Mouse (Mus musculus) small intestine, adult 2 months (tissue): ENCODE results near the gene Gpn3. TPM values are rescaled to one million over a fixed set of nuclear protein-coding genes. Genes with fewer than 3 reads are reported as not detected.
"Not testable (repeated sequence)": the region's sequence is repeated elsewhere in the genome, so short reads cannot be mapped to it uniquely, and the experiment has no call there.

Experiments
- H3K27ac ChIP-seq: fragments of 200-500 bp; 2 replicates; pipeline ENCODE4 v1.5.1; 2012; ENCODE audit warnings: low read depth, low read length, control low read depth, inconsistent platforms; ENCODE audit not compliant: insufficient read depth
- H3K27me3 ChIP-seq: fragments of 200-500 bp; 2 replicates; pipeline ENCODE4 v1.6.1; 2012; ENCODE audit warnings: mild to moderate bottlenecking, moderate library complexity, low read length, inconsistent platforms; ENCODE audit not compliant: control insufficient read depth, insufficient read depth
- H3K36me3 ChIP-seq: fragments of 200-500 bp; 2 replicates; pipeline ENCODE4 v1.6.1; 2012; ENCODE audit warnings: mild to moderate bottlenecking, low read length, control low read depth, inconsistent platforms; ENCODE audit not compliant: control insufficient read depth, insufficient read depth
- H3K4me1 ChIP-seq: fragments of 200-500 bp; 2 replicates; pipeline ENCODE4 v1.6.1; 2012; ENCODE audit warnings: low read length, inconsistent platforms, mixed read lengths; ENCODE audit not compliant: control insufficient read depth, insufficient read depth, insufficient read length
- H3K4me3 ChIP-seq: fragments of 200-500 bp; 2 replicates; pipeline ENCODE4 v1.5.1; 2012; ENCODE audit warnings: low read depth, mild to moderate bottlenecking, control low read depth, inconsistent platforms, low read length, moderate library complexity
- CTCF ChIP-seq: fragments of 200-500 bp; IDR thresholded peaks from 2 replicates; pipeline ENCODE4 v1.5.1; 2012; ENCODE audit warnings: low read depth, mild to moderate bottlenecking, control low read depth, inconsistent platforms, low read length, moderate library complexity, mixed read lengths; ENCODE audit not compliant: insufficient replicate concordance, insufficient read length; ENCODE audit errors: extremely low read depth
- POLR2A ChIP-seq: fragments of 200-500 bp; IDR thresholded peaks from 2 replicates; pipeline ENCODE4 v1.6.1; 2012; ENCODE audit warnings: low read depth, mild to moderate bottlenecking, control low read depth, inconsistent platforms, low read length, moderate library complexity
- WGBS: fragments of 180-500 bp; shearing (Covaris S2); methylation state at CpG from one replicate; pipeline ENCODE4 v1.1.7; 2018; 5-methylcytosine and 5-hydroxymethylcytosine counted together
- polyA plus RNA-seq: library from polyadenylated mRNA; depleted of rRNA; stranded (reverse); fragments of >200 nt; gene quantifications from 2 replicates; pipeline ENCODE4 v1.2.3, GENCODE M21; 2012

The Gpn3 gene
- polyA plus RNA-seq, 1 experiment, result 32.6 TPM

DNA sequence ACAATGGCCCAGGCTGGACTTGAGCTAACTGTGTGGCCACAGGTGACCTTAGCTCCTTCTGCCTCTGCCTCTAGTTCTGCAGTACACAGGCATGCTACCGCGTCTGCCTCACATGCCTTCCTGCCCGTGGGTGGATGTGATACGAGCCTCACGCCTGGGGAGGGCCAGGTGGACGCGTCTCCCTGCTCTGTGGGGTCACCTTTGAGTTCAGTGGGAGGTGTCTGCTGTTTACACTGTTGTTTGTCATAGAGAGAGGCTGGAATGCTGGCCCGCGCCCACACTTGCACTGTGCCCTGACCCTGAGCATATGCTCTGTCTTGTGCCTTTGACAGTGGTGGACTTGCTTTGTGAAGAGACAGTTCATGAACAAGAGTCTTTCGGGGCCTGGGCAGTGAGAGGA lies 33.9 kb downstream of the Gpn3 start:
- Histone ChIP-seq H3K27ac (no peak overlapping the region), H3K27me3 (no peaks in the 10 kb centered on the region), H3K4me3 (no peak overlapping the region), H3K36me3 (peaks cover 60% of the 10 kb centered on the region), H3K4me1 (no peaks in the 10 kb centered on the region; the same call in 1 of the 2 replicates)
- 95% methylated on average over 10 of the region's 10 CpGs for WGBS
- no peak for TF ChIP-seq CTCF
- TF ChIP-seq POLR2A, result no peak

DNA sequence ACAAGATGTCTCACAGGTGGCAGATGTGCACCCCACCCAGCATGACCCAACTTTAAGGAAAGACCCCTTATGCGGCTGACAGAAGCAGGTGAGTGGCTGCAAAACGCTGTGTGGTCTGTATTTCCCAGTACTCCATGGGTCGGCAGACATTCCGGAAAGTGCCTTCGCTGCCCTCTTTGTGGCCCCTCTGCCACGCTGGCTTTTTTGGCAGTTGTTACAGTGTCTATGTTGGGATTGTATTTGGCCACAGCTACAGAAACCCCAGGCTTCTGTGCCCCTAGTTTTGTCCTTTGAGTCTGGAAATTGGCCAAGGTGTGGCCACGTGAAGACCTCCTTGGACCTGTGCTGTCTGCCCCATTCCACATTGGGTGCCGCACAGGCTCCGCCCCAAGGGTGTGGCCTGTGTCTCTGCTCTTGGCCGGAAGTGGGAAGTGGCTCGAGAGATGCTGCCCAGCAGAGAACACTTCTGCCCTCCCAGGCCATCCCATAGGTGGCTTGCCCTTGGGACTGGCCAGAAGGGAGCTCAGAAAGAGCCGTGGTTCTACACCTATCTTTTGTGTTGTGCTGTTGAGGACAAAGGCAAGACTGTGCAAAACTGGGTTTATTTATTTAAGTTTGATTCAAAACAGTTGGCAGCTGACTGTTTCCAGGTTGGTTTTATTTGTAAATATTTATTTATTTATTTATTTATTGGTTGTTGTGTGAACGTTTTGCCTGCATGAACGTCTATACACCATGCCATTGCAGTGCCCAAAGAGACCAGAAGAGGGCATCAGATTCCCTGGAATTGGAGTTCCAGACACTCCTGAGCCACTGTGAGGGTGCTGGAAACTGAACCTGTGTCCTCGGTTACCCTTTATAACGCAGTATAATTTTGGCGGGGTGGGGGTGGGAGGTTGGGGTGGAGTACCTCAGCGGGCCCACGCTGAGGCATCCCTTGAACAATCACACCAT lies 38.3 kb downstream of the Gpn3 start:
- Histone ChIP-seq H3K4me1 (no peaks in the 10 kb centered on the region; the same call in 1 of the 2 replicates), H3K27me3 (no peaks in the 10 kb centered on the region), H3K27ac (no peak overlapping the region), H3K36me3 (peaks cover 24% of the 10 kb centered on the region), H3K4me3 (no peak overlapping the region)
- TF ChIP-seq CTCF, result no peak
- TF ChIP-seq POLR2A, result no peak
- 91% methylated on average over 19 of the region's 19 CpGs for WGBS

DNA sequence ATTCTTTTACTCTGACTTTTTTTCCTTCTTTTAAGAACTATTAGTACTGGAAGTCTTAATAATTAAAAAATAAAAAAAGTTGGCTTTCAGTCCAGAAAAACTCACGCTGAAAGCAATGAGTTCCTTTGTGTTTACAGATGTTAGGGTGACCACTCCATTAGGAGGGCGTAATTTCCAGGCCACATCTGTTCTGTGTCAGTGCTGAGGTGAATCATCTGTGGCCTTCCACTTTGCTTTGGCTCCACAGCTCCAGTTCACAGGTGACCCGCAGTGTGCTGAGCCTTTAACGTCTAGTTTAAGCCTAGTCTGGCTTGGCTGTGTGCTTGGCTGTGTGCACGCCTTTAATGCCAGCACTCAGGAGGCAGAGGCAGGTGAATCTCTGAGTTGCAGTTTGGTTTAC lies 40.2 kb downstream of the Gpn3 start:
- Histone ChIP-seq H3K27ac (no peak overlapping the region), H3K27me3 (no peaks in the 10 kb centered on the region), H3K4me1 (no peaks in the 10 kb centered on the region; the same call in 1 of the 2 replicates), H3K4me3 (no peak overlapping the region), H3K36me3 (peaks cover 6% of the 10 kb centered on the region)
- no peak for TF ChIP-seq POLR2A
- no peak for TF ChIP-seq CTCF
- WGBS, result 77% methylated on average over 5 of the region's 5 CpGs

DNA sequence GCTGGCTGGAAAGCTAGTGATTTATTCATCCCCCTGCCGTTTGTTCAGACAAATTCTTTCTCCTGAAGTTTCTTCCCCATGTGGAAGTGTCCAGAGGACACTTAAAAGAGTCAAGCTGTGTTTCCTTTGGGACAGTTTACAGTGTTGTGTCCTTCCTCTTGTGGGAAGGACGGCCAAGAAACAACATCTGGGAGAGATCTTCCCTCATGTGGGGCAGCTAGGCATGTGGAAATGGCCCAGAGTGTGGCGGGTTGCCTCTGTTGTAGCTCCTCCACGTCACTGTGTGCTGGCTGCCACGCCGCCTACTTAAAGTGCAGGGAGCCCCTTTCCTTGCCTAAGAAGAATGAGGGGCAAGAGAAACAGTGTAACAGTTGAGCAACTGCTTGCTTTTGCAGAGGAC lies 41.1 kb downstream of the Gpn3 start:
- Histone ChIP-seq H3K4me1 (no peaks in the 10 kb centered on the region; the same call in 1 of the 2 replicates), H3K36me3 (peaks cover 3% of the 10 kb centered on the region), H3K27me3 (no peaks in the 10 kb centered on the region), H3K27ac (no peak overlapping the region), H3K4me3 (no peak overlapping the region)
- TF ChIP-seq POLR2A, result no peak
- no peak for TF ChIP-seq CTCF
- 49% methylated on average over 6 of the region's 6 CpGs for WGBS

DNA sequence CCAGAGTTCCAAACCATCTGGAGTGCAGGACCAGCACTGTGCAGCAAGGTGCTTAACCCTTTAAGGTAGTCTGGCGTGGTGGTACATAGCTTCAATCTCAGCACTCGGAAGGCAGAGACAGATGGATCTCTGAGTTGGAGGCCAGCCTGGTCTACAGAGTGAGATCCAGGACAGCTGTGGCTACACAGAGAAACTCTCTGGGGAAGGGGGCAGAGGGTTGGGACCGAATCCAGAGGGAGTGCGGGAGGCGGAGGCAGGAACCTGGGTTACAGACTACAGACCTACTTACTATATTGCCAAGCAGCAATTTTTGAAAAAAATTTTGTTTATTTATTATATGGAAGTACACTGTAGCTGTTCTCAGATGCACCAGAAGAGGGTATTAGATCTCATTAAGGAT lies 42.7 kb downstream of the Gpn3 start:
- H3K36me3 ChIP-seq, result peaks cover 3% of the 10 kb centered on the region
- TF ChIP-seq POLR2A (no peak), CTCF (no peak)
- H3K27me3 ChIP-seq, result no peaks in the 10 kb centered on the region
- H3K4me3 ChIP-seq, result no peak overlapping the region
- 89% methylated on average over 5 of the region's 5 CpGs for WGBS
- H3K27ac ChIP-seq, result no peak overlapping the region
- H3K4me1 ChIP-seq, result no peaks in the 10 kb centered on the region; the same call in 1 of the 2 replicates

DNA sequence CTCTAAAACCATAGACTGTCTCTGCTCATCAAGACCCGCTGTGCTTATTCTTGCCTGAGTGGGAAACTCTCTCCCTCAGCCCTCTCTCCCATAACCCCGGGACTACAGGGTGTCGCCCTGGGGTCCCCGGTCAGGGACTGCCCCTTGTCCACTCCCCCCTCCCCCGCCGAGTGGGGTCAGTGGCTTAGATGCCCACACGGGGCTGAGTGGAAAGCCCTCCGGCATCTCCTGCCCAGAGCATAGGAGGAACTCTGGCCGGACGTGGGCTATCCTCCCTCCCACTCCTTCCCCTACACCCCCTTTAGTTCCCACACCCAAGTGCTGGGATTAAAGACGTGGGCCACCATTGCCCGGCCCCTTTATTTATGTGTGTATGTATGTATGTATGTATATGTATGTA lies 43.8 kb downstream of the Gpn3 start:
- H3K27me3 ChIP-seq, result no peaks in the 10 kb centered on the region
- no peaks in the 10 kb centered on the region for H3K36me3 ChIP-seq
- no peaks in the 10 kb centered on the region for H3K4me1 ChIP-seq
- no peak overlapping the region for H3K4me3 ChIP-seq
- TF ChIP-seq POLR2A, result no peak
- TF ChIP-seq CTCF, result no peak
- WGBS, result 87% methylated on average over 12 of the region's 12 CpGs
- H3K27ac ChIP-seq, result no peak overlapping the region

DNA sequence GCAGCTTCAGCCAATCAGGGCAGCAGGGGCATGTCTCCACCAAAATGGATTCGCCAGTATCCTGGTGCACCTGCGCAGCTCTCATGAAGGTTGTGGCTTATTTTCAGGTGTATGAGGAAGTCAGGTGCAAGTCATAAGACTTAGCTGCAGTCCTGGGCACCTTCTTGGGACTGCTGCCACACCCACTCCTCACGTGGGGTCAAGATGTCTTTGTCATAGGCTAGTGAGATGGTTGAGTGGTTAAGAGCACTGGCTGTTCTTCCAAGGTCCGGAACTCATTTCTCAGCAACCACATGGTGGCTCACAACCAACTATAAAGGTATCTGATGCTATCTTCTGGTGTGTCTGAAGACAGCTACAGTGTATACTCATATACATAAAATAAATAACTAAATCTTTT lies 49.0 kb downstream of the Gpn3 start:
- not testable (repeated sequence) for H3K27ac ChIP-seq, H3K4me1 ChIP-seq, H3K4me3 ChIP-seq, H3K36me3 ChIP-seq, H3K27me3 ChIP-seq
- 21% methylated on average over 4 of the region's 4 CpGs for WGBS
